Mouse (Mus musculus): ENCODE results near the gene Esr2.

- TF ChIP-seq GATA1 (IDR thresholded peaks at IDR 0.05; ENCODE audit: low read length), result no peak
- TF ChIP-seq TAL1 (IDR thresholded peaks at IDR 0.05; ENCODE audit: low read length), result no peak
Observed at GRCm38 (mm10) chr12:76179051-76179450, 2.0 kb upstream of the Esr2 start.
